Mouse (Mus musculus) heart, postnatal 0 days (tissue): ENCODE measurements around the gene Noc2l. TPM values are rescaled to one million over a fixed set of nuclear protein-coding genes. Genes with fewer than 3 reads are reported as not detected.

Experiments used
- ATAC-seq: fragments of 200-750 bp; cut with Nextera tagmentation; 2 replicates; pipeline ENCODE4 v1.8.0; 2017; ENCODE audit warnings: low read depth, moderate number of reproducible peaks, moderate library complexity; ENCODE audit not compliant: insufficient read depth
- DNase-seq: peaks from one replicate; pipeline ENCODE4 v3.0.0-alpha.2; 2016; ENCODE audit warnings: low spot score
- H3K27ac ChIP-seq: fragments of 300-500 bp; sonication (generic); 2 replicates; pipeline ENCODE4 v1.5.1; 2014; ENCODE audit warnings: low read depth, mild to moderate bottlenecking
- H3K27me3 ChIP-seq: fragments of 300-500 bp; sonication (generic); 2 replicates; pipeline ENCODE4 v1.6.1; 2014; ENCODE audit warnings: low read length, mixed read lengths; ENCODE audit not compliant: control insufficient read depth, insufficient read depth
- H3K36me3 ChIP-seq: fragments of 300-500 bp; sonication (generic); replicated peaks from 2 replicates; pipeline ENCODE4 v1.6.1; 2014; ENCODE audit warnings: low read length, mixed read lengths; ENCODE audit not compliant: control insufficient read depth, insufficient read depth
- H3K4me1 ChIP-seq: fragments of 300-500 bp; sonication (generic); 2 replicates; pipeline ENCODE4 v1.6.1; 2014; ENCODE audit warnings: antibody characterized with exemption; ENCODE audit not compliant: control insufficient read depth, insufficient read depth
- H3K4me2 ChIP-seq: fragments of 300-500 bp; sonication (generic); 2 replicates; pipeline ENCODE4 v1.6.1; 2014; ENCODE audit warnings: low read depth, mild to moderate bottlenecking, low read length, moderate library complexity
- H3K4me3 ChIP-seq: fragments of 300-500 bp; sonication (generic); 2 replicates; pipeline ENCODE4 v1.5.1; 2014; ENCODE audit warnings: low read depth, low read length
- H3K9ac ChIP-seq: fragments of 300-500 bp; sonication (generic); replicated peaks from 2 replicates; pipeline ENCODE4 v1.6.1; 2014; ENCODE audit warnings: low read depth, low read length, mixed read lengths
- H3K9me3 ChIP-seq: fragments of 300-500 bp; sonication (generic); replicated peaks from 2 replicates; pipeline ENCODE4 v1.6.1; 2016; ENCODE audit warnings: low read length; ENCODE audit not compliant: control insufficient read depth
- CTCF ChIP-seq: IDR thresholded peaks from 2 replicates; pipeline ENCODE4 v1.5.1; 2016; ENCODE audit warnings: antibody characterized with exemption, control low read depth, low read depth
- EP300 ChIP-seq: IDR thresholded peaks from 2 replicates; pipeline ENCODE4 v1.6.1; 2016; ENCODE audit warnings: antibody characterized with exemption, low read depth
- WGBS: fragments of 180-500 bp; shearing (Covaris S2); extraction: QIAGEN DNeasy Blood & Tissue Kit; methylation state at CpG from one replicate; pipeline ENCODE4 v1.1.7; 2014; 5-methylcytosine and 5-hydroxymethylcytosine counted together
- polyA plus RNA-seq: library from polyadenylated mRNA; unstranded; fragments of >200 nt; fragmentation: Nextera tagmentation; extraction: Ambion mirVana; gene quantifications from 2 replicates; pipeline ENCODE4 v1.2.1, GENCODE M21; 2015
- total RNA-seq: library from RNA; depleted of rRNA; stranded (reverse); fragments of >200 nt; gene quantifications from 2 replicates; pipeline ENCODE4 v1.2.3, GENCODE M21; 2014; ENCODE audit warnings: low replicate concordance; rRNA removed

Gene Noc2l
- total RNA-seq, result 34.5 and 46.4 TPM in 2 replicates
- 15.8 and 17.2 TPM in 2 replicates for polyA plus RNA-seq

DNA sequence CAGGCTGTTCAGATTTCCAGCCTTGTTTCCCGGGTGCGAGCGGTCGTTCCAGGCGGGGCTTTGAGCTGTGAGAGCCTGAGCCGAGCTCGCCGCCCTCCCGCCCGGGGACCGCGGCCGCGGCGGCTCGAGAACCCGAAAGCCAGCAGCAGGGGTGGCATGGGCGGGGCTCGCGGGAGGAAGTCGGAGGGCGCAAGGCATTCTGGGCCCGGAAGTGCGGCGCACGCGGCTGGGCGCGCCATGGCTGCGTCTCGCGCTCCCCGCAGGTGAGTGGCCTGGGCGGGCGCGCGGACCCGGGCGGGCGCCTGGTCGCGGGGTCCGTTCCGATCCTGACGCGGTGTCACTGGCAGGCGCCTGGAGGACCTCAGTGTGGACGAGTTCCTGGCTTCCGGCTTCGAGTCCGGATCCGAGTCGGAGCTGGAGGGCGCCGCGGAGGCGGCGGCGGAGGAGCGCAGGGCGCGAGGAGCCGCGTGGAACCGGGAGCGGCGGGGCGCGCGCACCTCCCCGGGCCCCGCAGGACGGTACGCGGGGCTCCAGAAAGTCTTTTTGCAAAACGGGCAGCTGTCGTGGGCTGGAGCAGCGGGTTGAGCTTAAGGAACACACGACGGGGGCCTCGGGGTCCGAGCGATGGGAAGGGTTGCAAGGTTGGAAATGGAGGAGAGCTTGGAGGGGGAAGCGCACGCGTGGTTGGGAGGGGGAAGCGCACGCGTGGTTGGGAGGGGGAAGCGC, at the start of gene Noc2l:
Noc2l (plus strand) TSS at position 203 of the 726 bp plus-strand sequence.
- ATAC-seq (peak; percentile 93), DNase-seq (peak; percentile 91)
- peaks cover 45% of the 10 kb centered on the region for H3K36me3 ChIP-seq
- peak within 1 kb of the TSS; percentile 64 for H3K4me2 ChIP-seq
- H3K27me3 ChIP-seq, result no peaks in the 10 kb centered on the region
- peaks cover 6% of the 10 kb centered on the region for H3K4me1 ChIP-seq
- peak within 1 kb of the TSS; percentile 75 for H3K4me3 ChIP-seq
- H3K27ac ChIP-seq, result peak within 1 kb of the TSS; percentile 83
- peak within 1 kb of the TSS; percentile 61 for H3K9ac ChIP-seq
- no peaks in the 10 kb centered on the region for H3K9me3 ChIP-seq
- 1% methylated on average over 89 of the region's 90 CpGs for WGBS
- TF ChIP-seq EP300 (no peak), CTCF (no peak)

DNA sequence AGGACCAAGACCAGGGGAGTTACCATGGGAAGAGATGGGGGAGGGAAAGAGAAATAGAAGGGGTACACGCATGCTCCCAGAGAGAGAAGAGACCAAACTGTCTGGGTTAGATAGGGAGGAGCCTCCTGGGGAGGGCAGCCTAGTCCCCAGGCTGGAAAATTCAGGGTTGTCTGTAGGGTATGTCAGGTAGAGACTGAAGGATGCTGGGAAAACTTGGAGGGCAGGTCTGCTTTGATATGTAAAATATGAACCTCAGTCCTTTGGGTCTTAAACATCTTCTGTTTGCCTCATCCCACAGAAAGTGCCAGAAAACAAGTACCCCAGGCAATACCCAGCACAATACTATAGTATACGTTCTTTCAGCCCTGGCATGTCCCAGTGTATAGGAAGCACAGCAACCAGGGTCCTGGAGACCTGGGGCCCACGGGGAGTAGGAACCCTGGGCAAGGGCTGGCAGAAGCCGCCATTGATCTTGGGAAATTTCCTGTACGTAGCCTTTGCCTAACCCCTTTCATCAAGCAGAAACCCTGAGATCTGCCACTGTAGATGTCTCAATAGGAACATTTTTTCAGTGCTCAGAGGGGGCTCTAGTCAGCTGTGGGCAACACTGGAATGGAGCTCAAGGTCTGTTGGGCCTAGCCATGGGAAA, 47.5 kb upstream of the Noc2l start:
- ATAC-seq (no peak), DNase-seq (no peak)
- Histone ChIP-seq H3K4me2 (no peak overlapping the region), H3K9me3 (no peaks in the 10 kb centered on the region), H3K4me3 (no peak overlapping the region), H3K9ac (no peak overlapping the region), H3K27ac (no peak overlapping the region), H3K27me3 (no peaks in the 10 kb centered on the region), H3K4me1 (peaks cover 34% of the 10 kb centered on the region), H3K36me3 (peaks cover 6% of the 10 kb centered on the region; the same call in 1 of the 2 replicates)
- TF ChIP-seq EP300 (no peak), CTCF (no peak)
- 73% methylated on average over 5 of the region's 5 CpGs for WGBS

DNA sequence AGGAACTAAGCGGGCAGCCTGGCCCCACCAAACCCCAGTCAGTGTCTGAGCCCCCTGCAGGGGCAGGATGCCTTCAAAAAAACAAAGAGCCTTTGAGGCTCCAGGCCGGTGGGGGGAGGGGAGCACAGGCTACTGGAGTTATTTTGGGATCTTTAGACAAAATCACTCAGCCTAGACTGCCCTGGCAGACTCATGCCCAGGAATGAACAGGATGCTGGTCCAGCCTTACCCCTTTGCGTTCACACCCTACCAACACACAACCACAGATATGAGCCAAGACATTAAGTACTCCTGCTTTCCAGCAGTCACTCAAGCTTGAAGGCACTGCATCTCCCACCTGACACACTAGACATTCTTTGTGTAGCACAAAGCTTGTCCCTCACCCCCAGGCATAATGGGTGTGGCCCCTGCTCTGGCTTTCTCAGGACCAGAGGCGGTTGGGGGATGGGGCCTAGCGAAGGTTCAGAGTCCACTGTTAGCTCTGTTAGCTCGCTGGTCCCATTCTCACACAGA, 46.9 kb upstream of the Noc2l start:
- 33% methylated on average over 6 of the region's 6 CpGs for WGBS
- no peak for TF ChIP-seq EP300
- TF ChIP-seq CTCF, result no peak
- Histone ChIP-seq H3K9ac (no peak overlapping the region; the same call in 1 of the 2 replicates), H3K9me3 (no peaks in the 10 kb centered on the region), H3K27me3 (no peaks in the 10 kb centered on the region), H3K4me3 (no peak overlapping the region), H3K4me2 (no peak overlapping the region), H3K36me3 (peaks cover 6% of the 10 kb centered on the region; the same call in 1 of the 2 replicates), H3K27ac (no peak overlapping the region), H3K4me1 (peaks cover 37% of the 10 kb centered on the region)
- DNase-seq, result no peak
- ATAC-seq, result peak; percentile 30; the same call in 1 of the 2 replicates

DNA sequence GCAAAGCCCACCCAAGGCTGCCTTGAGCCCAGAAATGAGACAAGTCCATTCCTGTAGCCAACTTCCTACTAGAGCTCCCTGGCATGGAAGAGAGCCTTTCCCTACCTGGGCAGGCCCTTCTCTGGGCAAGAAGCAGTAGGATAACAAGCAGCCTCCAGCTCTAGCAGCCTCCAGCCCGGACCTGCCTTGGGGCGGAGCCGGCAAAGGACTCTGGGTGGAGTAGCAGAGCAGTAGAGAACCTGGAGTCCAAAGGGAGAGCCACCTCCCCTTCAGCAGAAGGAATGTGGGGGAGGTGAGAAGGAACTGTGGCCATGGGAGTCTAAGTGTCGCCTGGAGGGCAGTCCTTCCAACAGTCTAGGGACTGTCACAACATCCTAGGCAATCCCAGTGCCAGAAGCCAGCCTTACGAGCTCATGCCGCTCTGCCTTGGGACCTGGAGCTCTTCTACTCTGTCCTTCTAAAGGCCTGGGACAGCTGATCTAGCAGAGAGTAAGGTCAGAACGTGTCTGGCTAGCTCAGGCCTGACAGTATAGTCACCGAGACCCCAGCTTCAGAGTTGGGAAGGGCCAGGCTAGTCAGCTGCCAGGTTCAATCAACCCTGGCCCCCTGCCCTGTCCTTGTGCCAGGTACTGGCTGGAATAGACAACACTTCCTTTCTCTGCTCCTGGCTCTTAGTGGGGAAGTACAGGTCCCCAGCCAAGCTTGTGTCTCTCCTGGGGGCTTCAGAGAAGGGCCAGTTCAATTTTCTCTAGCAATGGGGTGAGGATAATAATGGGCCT, 43.2 kb upstream of the Noc2l start:
- no peak overlapping the region for H3K4me2 ChIP-seq
- peaks cover 6% of the 10 kb centered on the region; the same call in 1 of the 2 replicates for H3K36me3 ChIP-seq
- no peak overlapping the region for H3K4me3 ChIP-seq
- H3K27ac ChIP-seq, result peak overlapping the region; percentile 54
- ATAC-seq, result no peak
- no peak overlapping the region for H3K9ac ChIP-seq
- no peaks in the 10 kb centered on the region for H3K9me3 ChIP-seq
- no peaks in the 10 kb centered on the region for H3K27me3 ChIP-seq
- TF ChIP-seq EP300 (no peak), CTCF (no peak)
- WGBS, result 44% methylated on average over 8 of the region's 8 CpGs
- H3K4me1 ChIP-seq, result peaks cover 28% of the 10 kb centered on the region
- no peak for DNase-seq

DNA sequence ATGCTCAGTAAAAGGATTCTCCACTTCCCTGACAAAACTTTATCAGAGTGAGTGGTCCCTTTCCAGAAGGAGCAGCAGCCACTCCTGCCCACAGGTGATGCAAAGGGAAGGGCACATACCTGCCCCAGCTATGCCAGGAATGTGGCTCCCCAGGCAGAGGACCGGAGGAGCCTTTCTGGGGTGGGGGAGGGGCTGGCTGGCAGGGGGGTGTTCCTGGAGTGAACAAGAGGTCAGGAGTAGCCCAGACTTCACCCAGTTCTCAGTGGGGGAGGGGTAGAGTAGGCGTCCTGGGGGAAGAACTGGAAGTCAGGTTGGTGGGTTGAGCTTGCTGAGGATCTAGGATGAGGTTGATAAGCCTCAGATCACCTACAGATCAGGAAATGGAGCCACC, 42.6 kb upstream of the Noc2l start:
- ATAC-seq, result no peak
- H3K27me3 ChIP-seq, result no peaks in the 10 kb centered on the region
- no peak overlapping the region for H3K9ac ChIP-seq
- no peak overlapping the region for H3K27ac ChIP-seq
- no peak overlapping the region for H3K4me3 ChIP-seq
- no peaks in the 10 kb centered on the region for H3K9me3 ChIP-seq
- TF ChIP-seq CTCF (no peak), EP300 (no peak)
- no peak overlapping the region for H3K4me2 ChIP-seq
- peaks cover 6% of the 10 kb centered on the region; the same call in 1 of the 2 replicates for H3K36me3 ChIP-seq
- H3K4me1 ChIP-seq, result peaks cover 28% of the 10 kb centered on the region
- no peak for DNase-seq
- 32% methylated on average over 2 of the region's 2 CpGs for WGBS
